Mouse (Mus musculus) bone marrow, adult 2 months (tissue): Measurements from ENCODE around the gene Olfr557.

ENCODE experiments used
- CTCF ChIP-seq: fragments of 200-500 bp; IDR thresholded peaks from 2 replicates; pipeline ENCODE4 v1.5.1; 2011; ENCODE audit warnings: low read length, control low read depth; ENCODE audit not compliant: control insufficient read depth, insufficient read depth
- POLR2A ChIP-seq: fragments of 200-500 bp; IDR thresholded peaks from 2 replicates; pipeline ENCODE4 v1.6.1; 2011; ENCODE audit warnings: low read depth, mild to moderate bottlenecking, control low read depth, low read length, borderline replicate concordance; ENCODE audit not compliant: control insufficient read depth

GRCm38 (mm10) chr7:102681916-102682315 lies 13.8 kb upstream of the Olfr557 start:
- TF ChIP-seq CTCF (no peak), POLR2A (no peak)
